Mouse (Mus musculus): ENCODE data around the gene Sorcs2.
A peak's percentile ranks its signal among the peaks of the same experiment; 100 is the strongest.

Gene Sorcs2

GRCm38 (mm10) chr5:36115519-36115918, 282.4 kb downstream of the Sorcs2 start:
- no peak for DNase-seq

DNA sequence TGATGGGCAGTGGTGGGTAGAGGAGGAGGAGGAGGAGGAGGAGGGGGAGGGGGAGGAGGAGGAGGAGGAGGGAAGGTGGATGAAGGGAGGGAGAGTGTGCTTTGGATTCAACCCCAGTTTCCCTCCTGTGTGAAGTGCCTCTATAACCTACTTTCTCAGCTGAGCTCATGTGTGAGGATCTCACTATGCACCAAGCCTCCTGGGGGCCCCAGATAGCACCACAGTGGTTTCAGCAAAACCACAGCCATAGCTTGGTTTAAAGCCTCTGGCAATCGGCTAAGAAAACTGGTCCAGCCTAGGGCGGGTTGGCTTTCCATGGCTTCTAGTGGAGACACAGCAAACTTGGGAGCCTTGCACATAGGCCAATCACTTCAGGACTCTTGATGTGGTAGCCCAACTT, 284.2 kb downstream of the Sorcs2 start:
- no peak for DNase-seq

DNA sequence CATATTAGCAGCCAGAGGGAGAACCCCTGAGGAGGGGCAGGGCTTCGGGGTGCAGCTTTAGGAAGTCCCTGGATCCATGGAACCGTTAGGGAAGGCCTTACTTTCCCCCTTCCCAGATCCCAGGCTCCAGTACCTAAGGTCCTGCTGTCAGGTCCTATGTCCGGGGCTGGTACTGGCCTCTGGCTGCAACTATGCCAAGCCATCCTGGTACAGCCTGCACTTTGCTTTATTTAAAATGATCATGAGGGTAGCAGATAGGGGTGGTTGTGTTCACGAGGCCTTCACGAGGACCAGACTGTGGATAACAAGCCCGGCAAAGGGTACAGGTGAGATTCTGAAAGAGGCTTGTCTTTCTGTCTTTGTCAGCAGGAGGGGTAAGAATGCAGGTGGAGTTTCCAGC, 285.2 kb downstream of the Sorcs2 start:
- no peak for DNase-seq

DNA sequence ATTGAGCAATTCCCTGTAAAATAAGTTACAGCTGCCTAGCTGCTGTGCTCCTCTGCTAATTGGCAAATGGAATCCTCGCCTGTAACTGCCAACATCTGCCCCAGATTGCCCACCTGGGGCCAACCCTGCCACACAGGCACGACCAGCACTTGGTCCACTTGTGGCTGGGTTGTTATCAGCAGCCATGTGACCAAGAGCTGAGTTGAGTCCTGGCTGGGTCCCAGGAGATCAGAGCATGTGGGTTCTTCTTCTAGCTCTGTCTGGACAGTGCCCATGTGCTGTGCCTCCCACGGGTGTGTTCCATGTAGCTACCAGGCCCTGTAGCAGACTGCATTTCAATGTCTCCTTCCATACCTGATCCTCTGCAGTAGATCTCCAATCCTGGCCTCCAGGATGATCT, 286.4 kb downstream of the Sorcs2 start:
- DNase-seq = no peak

DNA sequence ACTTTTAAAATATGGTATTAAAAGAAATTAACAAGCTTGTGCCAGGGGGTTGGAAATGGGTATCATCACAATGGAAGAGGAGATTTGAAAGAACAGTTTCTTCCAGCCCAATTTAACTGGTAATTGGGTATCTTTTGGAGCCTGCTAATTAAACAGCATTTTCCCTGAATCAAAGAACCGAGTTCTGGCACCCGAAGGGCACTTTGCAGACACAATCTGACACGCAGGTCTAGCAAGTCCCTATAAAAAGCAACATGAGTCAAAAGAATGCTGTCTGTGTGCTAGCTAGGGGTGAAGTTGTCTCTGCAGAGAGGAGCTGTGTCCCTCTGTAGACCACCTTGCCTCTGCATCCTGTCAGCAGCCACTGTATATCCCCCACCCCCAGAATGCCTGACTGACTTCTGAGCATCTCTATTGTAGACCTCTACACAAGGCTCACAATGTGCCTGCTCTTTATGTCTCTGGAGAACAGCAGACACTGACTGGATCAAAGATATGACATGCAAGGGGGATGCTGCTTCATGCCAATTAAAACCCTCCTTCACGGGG, 289.5 kb downstream of the Sorcs2 start:
- DNase-seq = no peak

DNA sequence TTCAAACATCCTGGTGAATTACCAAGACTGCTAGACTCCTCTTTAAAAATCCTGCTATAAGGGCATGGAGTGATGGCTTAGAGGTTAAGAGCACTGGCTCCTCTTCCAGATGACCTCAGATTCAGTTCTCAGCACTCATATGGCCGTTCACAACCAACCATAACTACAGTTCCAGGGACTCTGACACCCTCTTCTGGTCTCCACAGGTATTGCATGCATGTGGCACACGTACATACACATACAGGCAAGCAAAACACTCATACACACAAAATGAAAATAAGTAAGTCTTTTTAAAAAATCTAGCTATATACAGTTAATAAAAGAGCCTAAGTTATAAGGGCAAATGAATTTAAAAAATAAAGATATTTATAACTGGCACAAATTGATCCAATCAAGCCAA, 294.5 kb downstream of the Sorcs2 start:
- DNase-seq = no peak

- no peak for DNase-seq
These were observed 296.8 kb downstream of the Sorcs2 start for GRCm38 (mm10) chr5:36101129-36101528.

DNA sequence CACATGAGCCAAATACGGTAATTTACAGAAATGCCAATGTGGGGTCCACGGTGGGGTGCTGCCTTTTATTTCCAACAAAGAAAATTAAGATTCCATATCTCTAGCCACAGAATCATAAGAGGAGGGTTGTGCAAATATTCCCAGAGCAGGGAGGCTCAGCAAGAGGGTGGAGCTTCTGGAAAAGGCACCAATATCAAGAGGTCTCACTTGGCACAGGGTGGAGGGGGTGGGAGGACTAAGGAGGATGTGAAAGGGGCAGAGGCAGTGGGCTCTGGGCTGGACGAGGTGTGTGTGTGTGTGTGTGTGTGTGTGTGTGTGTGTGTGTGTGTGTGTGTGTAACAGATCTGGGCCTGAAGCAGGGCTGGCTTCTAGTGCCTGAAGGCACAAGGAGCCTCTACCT, 297.5 kb downstream of the Sorcs2 start:
- DNase-seq = no peak

- peak in 1 of 2 experiments; percentile 17 for DNase-seq
These were observed 298.3 kb downstream of the Sorcs2 start for GRCm38 (mm10) chr5:36099662-36100061.

GRCm38 (mm10) chr5:36096046-36096445, 301.9 kb downstream of the Sorcs2 start:
- DNase-seq = peak; percentile 20 to 32

DNA sequence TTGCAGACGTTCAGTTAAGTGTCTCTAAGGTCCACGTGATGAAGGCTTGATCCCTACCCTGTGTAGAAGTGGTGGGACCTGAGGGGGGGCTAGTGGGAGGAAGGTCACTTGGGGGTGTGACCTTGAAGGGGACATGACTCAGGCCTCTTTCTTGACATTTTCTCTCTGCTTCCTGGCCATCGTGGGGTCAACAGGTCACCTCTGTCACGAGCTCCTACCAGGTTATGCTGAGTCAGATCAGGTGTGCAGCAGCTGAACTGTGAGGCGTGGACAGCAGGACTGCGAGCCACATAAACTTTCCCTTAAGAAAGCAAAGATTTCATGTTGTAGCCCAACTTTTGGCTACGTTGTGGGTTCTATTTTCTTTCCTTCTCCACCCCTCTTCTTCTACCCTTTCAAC, 307.9 kb downstream of the Sorcs2 start:
- DNase-seq = no peak

GRCm38 (mm10) chr5:36089243-36089642, 308.7 kb downstream of the Sorcs2 start:
- DNase-seq = no peak

DNA sequence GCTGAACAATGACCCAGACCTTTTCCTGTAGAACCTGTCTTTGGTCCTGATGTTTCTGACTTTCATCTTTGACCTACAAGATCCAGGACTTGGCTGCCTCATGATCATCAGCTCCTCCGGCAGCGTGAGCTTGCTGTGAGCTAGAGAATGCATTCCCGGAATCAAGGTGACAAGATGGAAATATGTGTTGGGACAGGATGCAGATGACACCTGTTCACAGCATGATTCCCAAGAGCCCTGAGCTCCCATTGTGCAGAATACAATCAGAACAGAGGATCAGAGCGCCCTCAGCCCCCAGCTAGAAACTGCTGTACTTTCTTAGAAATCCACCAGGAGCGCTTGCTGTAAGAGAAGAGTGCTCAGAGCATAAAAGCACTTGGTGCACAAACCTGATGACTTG, 311.0 kb downstream of the Sorcs2 start:
- no peak for DNase-seq

DNA sequence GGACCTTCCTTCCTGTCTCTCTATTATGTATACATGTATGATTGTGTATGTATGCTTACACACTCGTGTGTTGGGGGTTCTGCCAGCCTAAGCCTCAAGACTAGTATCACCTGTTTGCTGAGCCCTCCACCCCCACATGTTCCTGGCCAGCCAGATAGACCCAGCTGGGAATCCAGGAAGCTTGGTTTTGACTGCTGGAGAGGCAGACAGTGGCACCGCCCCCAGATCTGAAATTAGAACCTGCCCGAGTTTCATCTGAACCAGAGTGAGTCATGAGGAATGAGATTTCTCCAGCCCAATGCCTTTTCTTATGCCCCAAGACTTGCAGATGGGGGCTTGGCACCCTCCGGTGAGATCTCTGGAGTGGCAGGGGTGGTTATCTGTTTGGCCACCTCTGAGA, 312.3 kb downstream of the Sorcs2 start:
- no peak for DNase-seq

DNA sequence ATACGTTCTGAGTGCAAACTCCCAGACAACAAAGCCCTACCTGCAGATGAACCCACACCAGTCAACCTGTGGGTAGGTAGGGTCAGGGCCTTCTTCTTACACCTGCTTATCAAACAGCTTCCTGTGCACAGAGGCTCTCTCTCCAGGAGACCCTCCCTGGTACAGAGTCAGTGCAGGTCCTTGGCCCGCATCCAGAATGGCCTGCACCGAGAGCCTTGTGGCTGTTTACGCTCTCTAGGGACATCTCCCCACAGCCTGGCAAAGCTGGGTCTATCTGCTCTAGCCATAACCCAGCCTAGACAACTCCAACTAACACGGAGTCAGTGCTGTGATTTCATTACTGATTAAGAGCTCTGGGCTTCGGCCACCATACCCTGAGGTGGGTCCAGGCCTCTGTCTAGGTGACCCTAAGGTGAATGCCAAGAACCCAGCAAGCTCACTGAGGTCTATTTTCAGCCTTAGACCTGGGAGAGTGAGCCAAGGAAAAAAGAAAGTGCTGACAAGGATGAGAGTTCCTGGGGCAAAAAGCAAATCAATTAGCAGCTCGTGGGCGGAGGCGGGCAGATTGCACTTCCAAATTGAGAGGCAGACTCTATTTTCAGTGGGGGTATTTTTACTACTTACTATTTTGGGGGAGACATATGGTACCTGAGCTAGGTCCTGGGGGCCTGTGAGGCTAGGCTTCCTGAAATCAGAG, 313.9 kb downstream of the Sorcs2 start:
- DNase-seq = peak; percentile 10 to 27

GRCm38 (mm10) chr5:36081021-36081420, 316.9 kb downstream of the Sorcs2 start:
- DNase-seq = no peak

DNA sequence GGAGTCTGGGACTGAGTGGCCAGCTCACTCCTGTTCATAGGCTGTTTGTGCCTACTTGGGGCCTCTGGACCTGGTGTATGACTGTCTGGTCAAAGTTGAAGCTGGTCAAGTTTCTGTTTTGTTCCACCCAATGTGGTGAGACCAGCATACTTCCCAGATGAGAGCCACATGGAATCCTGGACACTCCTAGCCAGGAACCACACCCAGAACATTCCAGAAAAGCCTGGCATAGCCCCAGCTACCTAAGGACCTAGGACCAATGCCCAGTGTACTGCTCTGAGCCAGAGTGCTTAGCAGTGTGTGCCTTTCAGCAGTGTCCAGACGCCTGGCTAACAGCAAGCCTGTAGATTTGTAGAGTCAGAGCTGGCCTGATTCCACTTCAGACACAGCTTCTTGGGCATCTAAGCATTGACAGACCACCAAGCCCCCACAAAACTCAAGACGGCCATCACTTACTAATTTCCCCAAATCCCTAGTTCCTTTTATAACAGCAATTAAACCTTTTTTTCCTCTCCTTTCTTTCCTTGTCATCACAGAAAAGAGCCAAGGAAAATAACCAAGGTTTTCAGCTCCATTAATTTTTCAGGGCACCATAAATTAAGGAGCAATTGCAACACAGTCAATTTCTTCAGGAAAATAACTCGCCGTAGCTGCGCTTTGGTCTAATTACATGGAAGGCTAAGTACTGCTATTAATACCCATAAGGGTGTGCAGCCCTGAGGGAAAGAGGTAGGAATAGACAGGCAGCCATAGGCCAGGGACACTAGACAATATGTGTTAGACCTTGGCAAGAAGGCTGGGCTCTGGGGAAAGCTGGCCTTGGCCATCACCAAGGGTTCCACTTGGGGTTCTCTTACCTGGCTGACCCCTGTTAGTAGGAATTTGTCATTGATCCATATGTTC, 322.5 kb downstream of the Sorcs2 start:
- DNase-seq = peak; percentile 32 to 55

GRCm38 (mm10) chr5:36069503-36070360, 328.2 kb downstream of the Sorcs2 start:
- no peak for DNase-seq

GRCm38 (mm10) chr5:36067651-36068181, 330.2 kb downstream of the Sorcs2 start:
- no peak for DNase-seq

GRCm38 (mm10) chr5:36057804-36058322, 340.1 kb downstream of the Sorcs2 start:
- no peak for DNase-seq

- DNase-seq = no peak
These were observed 341.0 kb downstream of the Sorcs2 start for GRCm38 (mm10) chr5:36056921-36057320.

DNA sequence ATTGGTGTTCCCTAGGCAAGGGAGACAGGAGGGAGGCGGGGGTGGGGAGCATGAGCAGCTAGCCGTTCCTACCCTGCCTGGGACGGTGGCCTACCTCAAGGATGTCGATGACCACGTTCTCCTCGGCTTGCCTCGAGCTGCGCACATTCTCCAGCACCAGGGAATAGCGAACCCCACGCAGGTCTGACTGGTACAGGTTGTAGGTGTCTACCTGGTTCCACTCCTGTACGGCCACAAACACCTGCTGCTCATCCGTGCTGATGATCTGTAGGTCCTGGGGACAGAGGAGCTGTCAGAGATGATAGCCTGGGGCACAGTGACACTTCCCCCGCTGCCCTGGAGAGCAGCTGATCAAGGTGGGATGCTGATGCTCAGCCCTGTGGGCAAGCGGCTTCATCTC, 342.1 kb downstream of the Sorcs2 start:
- DNase-seq = no peak
